Mouse (Mus musculus): ENCODE data around the gene Mpst. TPM values are rescaled to one million over a fixed set of nuclear protein-coding genes. Genes with fewer than 3 reads are reported as not detected.

The Mpst gene
- total and polyA plus RNA-seq, 3 experiments: 38.6 to 86.7 TPM; not detected in 1

- H3K9me3 ChIP-seq (replicated peaks; ENCODE audit: insufficient read depth, low read length): no peaks in the 10 kb centered on the region
Measured at GRCm38 (mm10) chr15:78390855-78391254, 15.4 kb upstream of the Mpst start.

GRCm38 (mm10) chr15:78395478-78395962, 10.7 kb upstream of the Mpst start, which contains the start of gene Tex33:
Tex33 (minus strand) TSS chr15:78395912.
- no peak for TF ChIP-seq POLR2A (IDR thresholded peaks at IDR 0.05; ENCODE audit: control insufficient read depth in 1 of 2, insufficient read depth in 1 of 2, low read depth in 1 of 2, low read length in 2 of 2, poor library complexity in 1 of 2)
- TF ChIP-seq SIN3A (IDR thresholded peaks at IDR 0.05; ENCODE audit: low read length): no peak
- no peak for TF ChIP-seq KAT2A (conservative IDR thresholded peaks at IDR 0.05; ENCODE audit: low read depth, low read length)
- TF ChIP-seq GATA1 (IDR thresholded peaks at IDR 0.05; ENCODE audit: low read depth, low read length): no peak
- no peak for TF ChIP-seq MXI1 (IDR thresholded peaks at IDR 0.05; ENCODE audit: low read depth, low read length)
- no peak for TF ChIP-seq POLR2AphosphoS2 (IDR thresholded peaks at IDR 0.05; ENCODE audit: low read length)
- H3K9ac ChIP-seq (ENCODE audit: control insufficient read depth, low read depth, low read length, poor library complexity, severe bottlenecking): no peak within 1 kb of the TSS
- H3K27ac ChIP-seq (ENCODE audit: control insufficient read depth, low read depth, low read length): no peak within 1 kb of the TSS
- H3K9me3 ChIP-seq (replicated peaks; ENCODE audit: insufficient read depth, low read length): no peaks in the 10 kb centered on the region
- no peaks in the 10 kb centered on the region for H3K4me1 ChIP-seq (ENCODE audit: control insufficient read depth in 1 of 2, insufficient read depth in 2 of 2, low read length in 2 of 2)
- H3K4me3 ChIP-seq (ENCODE audit: control insufficient read depth in 1 of 2, insufficient read depth in 1 of 2, low read depth in 2 of 2, low read length in 2 of 2): no peak within 1 kb of the TSS
- H3K27me3 ChIP-seq (ENCODE audit: control insufficient read depth in 1 of 2, insufficient read depth in 2 of 2, low read length in 2 of 2): peaks cover 10 to 15% of the 10 kb centered on the region in 2 experiments
- no peaks in the 10 kb centered on the region for H3K36me3 ChIP-seq (ENCODE audit: control insufficient read depth in 1 of 2, insufficient read depth in 2 of 2, low read length in 2 of 2)
- H3K79me2 ChIP-seq (ENCODE audit: control insufficient read depth, insufficient read depth, low read length, poor library complexity): no peaks in the 10 kb centered on the region
- no peak for DNase-seq (ENCODE audit: low read depth, low spot score)

More at GRCm38 (mm10) chr15:78390855-78391254, 15.4 kb upstream of the Mpst start:
- no peaks in the 10 kb centered on the region for H3K79me2 ChIP-seq (ENCODE audit: control insufficient read depth, insufficient read depth, low read length, poor library complexity)
- no peak overlapping the region for H3K9ac ChIP-seq (ENCODE audit: control insufficient read depth, low read depth, low read length, poor library complexity, severe bottlenecking)
- no peak for TF ChIP-seq BHLHE40 (IDR thresholded peaks at IDR 0.05; ENCODE audit: borderline replicate concordance, low read depth, low read length)
- TF ChIP-seq ZMIZ1 (IDR thresholded peaks at IDR 0.05; ENCODE audit: low read depth, low read length): no peak
- no peak for TF ChIP-seq EP300 (IDR thresholded peaks at IDR 0.05; ENCODE audit: low read depth in 1 of 2, low read length in 2 of 2)
- no peak for TF ChIP-seq POLR2A (IDR thresholded peaks at IDR 0.05; ENCODE audit: control insufficient read depth in 1 of 2, insufficient read depth in 1 of 2, low read depth in 1 of 2, low read length in 2 of 2, poor library complexity in 1 of 2)
- no peak for TF ChIP-seq MAZ (IDR thresholded peaks at IDR 0.05; ENCODE audit: low read depth, low read length)
- no peak for TF ChIP-seq ETS1 (IDR thresholded peaks at IDR 0.05; ENCODE audit: low read depth, low read length)
- no peak for TF ChIP-seq TCF12 (IDR thresholded peaks at IDR 0.05; ENCODE audit: low read depth, low read length)
- no peak for TF ChIP-seq RCOR1 (IDR thresholded peaks at IDR 0.05; ENCODE audit: low read depth, low read length)
- H3K27me3 ChIP-seq (ENCODE audit: control insufficient read depth in 1 of 2, insufficient read depth in 2 of 2, low read length in 2 of 2): peaks cover 10 to 15% of the 10 kb centered on the region in 2 experiments
- DNase-seq (ENCODE audit: low read depth, low spot score): no peak
- H3K36me3 ChIP-seq (ENCODE audit: control insufficient read depth in 1 of 2, insufficient read depth in 2 of 2, low read length in 2 of 2): no peaks in the 10 kb centered on the region
- no peaks in the 10 kb centered on the region for H3K4me1 ChIP-seq (ENCODE audit: control insufficient read depth in 1 of 2, insufficient read depth in 2 of 2, low read length in 2 of 2)
- H3K27ac ChIP-seq (ENCODE audit: control insufficient read depth, low read depth, low read length): no peak overlapping the region
- H3K4me3 ChIP-seq (ENCODE audit: control insufficient read depth in 1 of 2, insufficient read depth in 1 of 2, low read depth in 2 of 2, low read length in 2 of 2): no peak overlapping the region

GRCm38 (mm10) chr15:78401345-78401744, 4.9 kb upstream of the Mpst start:
- peaks cover 0 to 13% of the 10 kb centered on the region in 2 experiments; a peak in 2 of 4 replicates for H3K36me3 ChIP-seq (ENCODE audit: control insufficient read depth in 1 of 2, insufficient read depth in 2 of 2, low read length in 2 of 2)

More at GRCm38 (mm10) chr15:78401345-78401744, 4.9 kb upstream of the Mpst start:
- no peak for DNase-seq (ENCODE audit: low read depth, low spot score)
- Histone ChIP-seq H3K9me3 (replicated peaks; ENCODE audit: insufficient read depth, low read length) (no peaks in the 10 kb centered on the region), H3K79me2 (ENCODE audit: control insufficient read depth, insufficient read depth, low read length, poor library complexity) (peaks cover 4% of the 10 kb centered on the region; the same call in 1 of the 2 replicates), H3K4me1 (ENCODE audit: control insufficient read depth in 1 of 2, insufficient read depth in 2 of 2, low read length in 2 of 2) (peaks cover 5 to 27% of the 10 kb centered on the region in 2 experiments; a peak in 3 of 4 replicates), H3K4me3 (ENCODE audit: control insufficient read depth in 1 of 2, insufficient read depth in 1 of 2, low read depth in 2 of 2, low read length in 2 of 2) (no peak overlapping the region), H3K27ac (ENCODE audit: control insufficient read depth, low read depth, low read length) (no peak overlapping the region), H3K27me3 (ENCODE audit: control insufficient read depth in 1 of 2, insufficient read depth in 2 of 2, low read length in 2 of 2) (no peaks in the 10 kb centered on the region), H3K9ac (ENCODE audit: control insufficient read depth, low read depth, low read length, poor library complexity, severe bottlenecking) (no peak overlapping the region)
- no peak for TF ChIP-seq MAX (IDR thresholded peaks at IDR 0.05; ENCODE audit: low read length)
- TF ChIP-seq KAT2A (conservative IDR thresholded peaks at IDR 0.05; ENCODE audit: low read depth, low read length): no peak
- no peak for TF ChIP-seq RAD21 (IDR thresholded peaks at IDR 0.05; ENCODE audit: low read depth, low read length)
- no peak for TF ChIP-seq EP300 (IDR thresholded peaks at IDR 0.05; ENCODE audit: low read depth in 1 of 2, low read length in 2 of 2)
- TF ChIP-seq USF1 (IDR thresholded peaks at IDR 0.05; ENCODE audit: low read depth, low read length): no peak
- TF ChIP-seq GABPA (IDR thresholded peaks at IDR 0.05; ENCODE audit: low read depth, low read length): no peak
- TF ChIP-seq ETS1 (IDR thresholded peaks at IDR 0.05; ENCODE audit: low read depth, low read length): no peak
- no peak for TF ChIP-seq ZC3H11A (IDR thresholded peaks at IDR 0.05; ENCODE audit: low read depth, low read length)
- no peak for TF ChIP-seq MEF2A (IDR thresholded peaks at IDR 0.05; ENCODE audit: extremely low read depth, insufficient replicate concordance, low read depth, low read length, poor library complexity, severe bottlenecking)
- no peak for TF ChIP-seq ELF1 (IDR thresholded peaks at IDR 0.05; ENCODE audit: low read depth, low read length)
